Mouse (Mus musculus): ENCODE measurements around the gene Stxbp3.
A peak's percentile ranks its signal among the peaks of the same experiment; 100 is the strongest.
"Not testable (repeated sequence)": the region's sequence is repeated elsewhere in the genome, so short reads cannot be mapped to it uniquely, and the experiment has no call there.

Stxbp3 gene

GRCm38 (mm10) chr3:108840000-108840715 is at the start of gene Stxbp3:
TSS of gene Stxbp3 (minus strand) at chr3:108840526.
- DNase-seq: peak; percentile 98 to 100

GRCm38 (mm10) chr3:108889908-108890307 is 49.6 kb upstream of the Stxbp3 start, which contains the start of gene Fndc7:
TSS of gene Fndc7 (minus strand) at chr3:108890008.
- no peak for DNase-seq

DNA sequence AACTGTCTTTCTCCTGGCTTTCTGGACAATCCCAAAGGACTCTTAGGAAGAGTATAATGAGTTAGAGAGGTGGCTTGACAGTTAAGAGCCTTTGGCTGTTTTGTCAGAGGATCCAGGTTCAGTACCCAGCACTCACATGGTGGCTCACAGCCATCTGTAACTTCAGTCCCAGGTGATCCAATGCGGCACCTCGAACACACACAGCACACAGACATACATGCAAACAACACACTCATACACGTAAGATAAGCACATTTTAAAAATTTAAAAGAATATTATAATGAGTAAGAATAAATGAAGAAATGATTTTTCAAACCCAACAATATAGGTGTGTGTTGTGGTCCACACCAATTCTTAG is 47.3 kb upstream of the Stxbp3 start:
- DNase-seq: no peak

DNA sequence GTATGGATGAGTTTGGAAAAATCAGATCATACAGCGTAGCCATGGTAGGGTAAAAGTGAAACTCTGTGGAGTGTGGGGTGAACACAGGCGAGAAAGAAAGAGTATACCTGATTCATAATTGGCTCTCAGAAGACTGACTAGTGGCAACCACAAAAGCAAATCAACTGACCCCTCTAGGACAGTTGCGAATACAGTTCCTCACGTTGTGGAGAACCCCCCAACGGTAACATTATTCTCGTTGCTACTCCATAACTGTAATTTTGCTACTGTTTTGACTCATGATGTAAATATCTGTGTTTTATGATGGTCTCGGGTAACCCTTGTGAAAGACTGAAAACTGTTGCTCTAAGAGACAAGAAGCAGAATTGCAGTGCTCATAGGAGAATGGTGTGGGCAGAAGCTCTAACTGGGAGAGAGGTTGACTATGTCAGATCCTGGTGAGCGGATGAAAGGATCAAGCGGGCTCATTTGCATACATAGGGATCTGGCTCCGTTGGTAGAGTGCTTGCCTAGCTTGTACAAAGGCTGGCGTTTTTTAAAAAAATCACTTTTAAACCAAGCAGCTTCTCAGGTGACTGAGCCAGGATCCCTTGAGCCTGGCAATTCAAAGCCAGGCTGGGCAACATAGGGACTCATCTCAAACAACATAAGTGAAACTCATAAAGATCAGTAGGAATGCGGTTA is 46.8 kb upstream of the Stxbp3 start:
- DNase-seq: no peak

- no peak for DNase-seq
Observed at GRCm38 (mm10) chr3:108885686-108886530, 45.6 kb upstream of the Stxbp3 start.

- DNase-seq: no peak
Observed at GRCm38 (mm10) chr3:108884706-108885289, 44.5 kb upstream of the Stxbp3 start.

DNA sequence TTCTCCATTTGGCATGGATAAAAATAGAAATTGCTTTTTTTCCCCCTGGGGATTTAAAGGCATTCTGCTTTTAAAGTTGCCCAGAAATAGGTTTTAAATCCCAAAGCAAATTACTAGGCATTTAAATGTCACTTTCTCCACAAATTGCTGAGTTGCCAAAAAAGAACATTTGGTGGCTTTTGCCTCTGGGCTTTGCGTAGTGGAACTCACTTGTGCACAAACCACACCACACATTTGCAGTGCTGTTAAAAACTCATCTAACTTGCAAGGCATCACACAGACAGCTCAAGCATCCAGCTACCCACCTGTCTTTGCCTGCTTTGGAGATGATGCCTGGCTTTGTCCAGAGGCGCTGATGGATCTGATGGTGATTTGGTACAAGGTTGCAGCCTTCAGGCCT is 42.7 kb upstream of the Stxbp3 start:
- DNase-seq: no peak

DNA sequence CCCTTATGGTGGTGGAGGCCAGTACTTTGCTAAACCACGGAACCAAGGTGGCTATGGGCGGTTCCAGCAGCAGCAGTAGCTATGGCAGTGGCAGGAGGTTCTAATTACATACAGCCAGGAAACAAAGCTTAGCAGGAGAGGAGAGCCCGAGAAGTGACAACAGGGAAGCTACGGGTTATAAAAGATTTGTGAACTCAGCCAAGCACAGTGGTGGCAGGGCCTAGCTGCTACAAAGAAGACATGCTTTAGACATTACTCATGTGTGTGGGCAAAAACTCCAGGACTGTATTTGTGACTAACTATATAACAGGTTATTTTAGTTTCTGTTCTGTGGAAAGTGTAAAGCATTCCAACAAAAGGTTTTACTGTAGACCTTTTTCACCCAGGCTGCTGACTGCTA is 41.5 kb upstream of the Stxbp3 start:
- DNase-seq: not testable (repeated sequence)

DNA sequence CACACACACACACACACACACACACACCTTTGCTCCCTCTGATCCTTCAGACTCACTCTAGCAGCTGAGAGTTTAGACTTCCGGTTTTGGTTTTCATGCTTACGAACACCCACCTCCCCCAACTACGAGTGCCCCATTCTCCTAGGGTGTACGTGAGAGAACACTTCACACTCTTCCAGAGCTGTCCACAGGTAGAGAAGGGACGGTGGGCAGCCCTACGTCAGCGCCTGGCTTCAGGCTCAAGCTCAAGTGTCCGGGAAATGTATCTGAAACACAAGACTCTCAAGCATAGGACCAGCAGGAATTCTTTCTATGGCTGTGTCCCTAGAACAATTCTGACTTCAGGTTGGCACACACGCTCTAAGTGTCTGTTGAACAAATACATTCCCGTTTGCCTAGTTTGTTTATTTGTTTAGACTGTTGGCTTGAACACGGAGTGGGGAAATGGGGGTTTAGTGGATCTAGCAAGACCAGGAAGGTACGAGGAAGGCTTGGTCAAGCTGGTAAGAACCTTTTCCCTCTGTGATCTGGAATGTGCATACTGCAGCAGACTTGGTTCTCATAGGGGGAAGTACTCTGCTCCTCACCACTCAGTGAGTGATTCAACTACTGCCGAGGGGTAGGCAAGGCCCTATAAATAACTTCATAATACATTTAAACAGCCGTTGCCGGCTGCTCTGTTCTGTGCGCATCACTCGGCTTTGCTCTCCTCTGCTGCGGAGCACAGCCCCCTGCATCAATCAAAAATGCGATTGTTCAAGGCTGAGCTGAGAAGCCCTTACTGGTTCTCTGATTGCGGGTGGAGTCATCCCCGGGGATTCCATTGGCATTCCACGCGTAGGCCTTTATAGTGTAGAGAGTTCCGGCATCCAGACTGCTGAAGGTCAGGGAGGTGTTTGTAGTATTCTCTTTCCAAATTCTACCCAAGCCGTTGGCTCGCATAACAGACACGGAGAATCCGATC is 40.5 kb upstream of the Stxbp3 start:
- DNase-seq: no peak

- DNase-seq: no peak
Observed at GRCm38 (mm10) chr3:108879836-108880435, 39.6 kb upstream of the Stxbp3 start.

GRCm38 (mm10) chr3:108879129-108879528 is 38.8 kb upstream of the Stxbp3 start:
- no peak for DNase-seq

DNA sequence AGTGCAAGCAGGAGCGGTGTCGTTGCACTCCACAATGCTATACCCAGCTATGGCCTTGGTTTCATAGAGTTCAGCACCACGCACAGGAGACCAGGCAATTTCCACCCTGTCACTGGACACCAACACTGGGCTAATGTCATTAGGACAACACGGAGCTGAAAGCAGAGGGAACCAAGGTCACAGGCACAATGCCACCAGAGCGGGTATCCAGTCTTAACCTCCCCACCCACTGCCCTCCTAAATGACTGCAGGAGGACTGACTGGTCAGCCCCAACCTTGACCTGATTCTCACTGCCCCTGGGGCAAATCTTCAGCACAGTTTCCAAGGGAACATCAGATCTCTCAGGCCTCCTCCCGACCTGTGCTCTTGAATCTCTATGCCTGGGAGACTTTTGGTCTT is 30.3 kb upstream of the Stxbp3 start:
- no peak for DNase-seq

GRCm38 (mm10) chr3:108867449-108867848 is 27.1 kb upstream of the Stxbp3 start:
- no peak for DNase-seq

GRCm38 (mm10) chr3:108865676-108866075 is 25.4 kb upstream of the Stxbp3 start:
- no peak for DNase-seq

- no peak for DNase-seq
Observed at GRCm38 (mm10) chr3:108865129-108865528, 24.8 kb upstream of the Stxbp3 start.

DNA sequence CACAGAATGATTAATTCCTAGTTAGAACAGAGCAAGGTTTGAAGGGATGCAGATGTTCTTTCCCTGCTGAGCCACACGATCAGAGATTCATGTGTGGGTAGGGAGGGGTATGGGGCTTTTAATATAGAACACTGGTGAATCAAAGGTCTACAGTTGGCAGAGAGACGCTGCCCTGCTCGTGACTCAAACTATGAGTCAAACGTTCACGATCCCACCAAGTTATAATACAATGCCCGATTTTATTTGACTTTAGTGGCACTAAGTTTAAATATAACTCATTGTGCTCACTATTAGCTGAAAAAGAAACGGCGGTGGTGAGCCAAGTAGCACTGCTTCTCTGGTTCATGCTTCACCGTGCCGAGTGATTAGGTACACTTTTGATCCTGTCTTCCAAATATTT is 22.8 kb upstream of the Stxbp3 start:
- DNase-seq: no peak

- DNase-seq: not testable (repeated sequence)
Observed at GRCm38 (mm10) chr3:108862282-108862681, 22.0 kb upstream of the Stxbp3 start.

DNA sequence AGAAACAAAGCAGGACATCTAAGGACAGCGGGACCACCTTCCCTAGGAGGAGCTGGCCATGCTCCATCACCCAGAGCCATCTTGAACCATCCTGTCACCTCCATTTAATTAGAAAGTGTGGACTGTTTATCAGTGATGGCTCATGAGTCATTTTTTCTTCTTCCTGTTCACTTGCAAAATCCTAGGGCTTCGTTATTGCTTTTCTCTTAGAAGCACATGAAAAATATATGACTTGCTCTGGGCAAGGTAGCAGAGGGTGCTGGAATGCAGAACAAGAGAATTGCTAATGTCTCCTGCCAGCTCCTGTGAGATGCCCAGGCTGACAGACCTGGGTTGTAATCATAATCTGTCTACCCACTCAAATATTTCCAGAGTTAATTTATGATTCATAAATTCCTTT is 20.5 kb upstream of the Stxbp3 start:
- DNase-seq: no peak

GRCm38 (mm10) chr3:108858231-108858770 is 18.0 kb upstream of the Stxbp3 start:
- peak; percentile 39 to 52 for DNase-seq

GRCm38 (mm10) chr3:108857714-108858113 is 17.4 kb upstream of the Stxbp3 start:
- no peak for DNase-seq

DNA sequence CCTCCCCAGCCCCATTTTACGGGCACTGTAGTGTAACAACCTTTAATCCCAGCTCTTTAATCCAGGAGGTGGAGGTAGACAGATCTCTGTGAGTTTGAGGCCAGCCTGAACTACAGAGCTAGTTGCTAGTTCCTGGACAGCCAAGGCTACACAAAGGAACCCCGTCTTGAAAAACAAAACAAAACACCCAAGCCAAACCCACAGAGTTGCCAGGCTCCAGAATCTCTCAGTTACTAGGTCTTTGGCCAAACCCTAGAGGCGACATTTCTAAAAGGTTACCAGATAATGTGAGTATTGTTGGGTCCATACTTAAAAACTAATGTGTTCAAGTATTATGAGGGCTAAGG is 16.8 kb upstream of the Stxbp3 start:
- DNase-seq: no peak

Measured in kidney, postnatal 36 days (tissue).